Mouse (Mus musculus) MEL (cell line): ENCODE data around the gene Stk39. TPM values are rescaled to one million over a fixed set of nuclear protein-coding genes. Genes with fewer than 3 reads are reported as not detected.

Source experiments
- DNase-seq: peaks from one replicate; pipeline ENCODE4 v3.0.0; 2011; ENCODE audit warnings: low read depth, low spot score
- H3K27ac ChIP-seq: 2 replicates; pipeline ENCODE4 v1.5.1; 2012; ENCODE audit warnings: low read depth, mild to moderate bottlenecking, control low read depth, low read length, moderate library complexity; ENCODE audit not compliant: control insufficient read depth
- H3K27me3 ChIP-seq, 2 experiments: fragments of 150-350 bp in 1 of 2; sonication (generic) in 1 of 2; 2 replicates each; pipeline ENCODE4 v1.6.1; 2012; ENCODE audit warnings: low read length in 2 of 2, mild to moderate bottlenecking in 2 of 2, improper control_type of control experiment in 1 of 2, moderate library complexity in 1 of 2; ENCODE audit not compliant: insufficient read depth in 2 of 2, control insufficient read depth in 1 of 2
- H3K36me3 ChIP-seq, 2 experiments: 2 replicates each; pipeline ENCODE4 v1.6.1; 2012 to 2014; ENCODE audit warnings: low read length in 2 of 2, improper control_type of control experiment in 1 of 2, inconsistent platforms in 1 of 2, mild to moderate bottlenecking in 1 of 2; ENCODE audit not compliant: insufficient read depth in 2 of 2, control insufficient read depth in 1 of 2
- H3K4me1 ChIP-seq, 2 experiments: fragments of 150-350 bp in 1 of 2; sonication (generic) in 1 of 2; 2 replicates each; pipeline ENCODE4 v1.6.1; 2012; ENCODE audit warnings: low read length in 2 of 2, improper control_type of control experiment in 1 of 2, mild to moderate bottlenecking in 1 of 2; ENCODE audit not compliant: insufficient read depth in 2 of 2, control insufficient read depth in 1 of 2
- H3K4me3 ChIP-seq, 2 experiments: fragments of 150-350 bp in 1 of 2; sonication (generic) in 1 of 2; 2 replicates each; pipeline ENCODE4 v1.5.1; 2012; ENCODE audit warnings: low read depth in 2 of 2, low read length in 2 of 2, mild to moderate bottlenecking in 2 of 2, moderate library complexity in 2 of 2, control low read depth in 1 of 2, improper control_type of control experiment in 1 of 2; ENCODE audit not compliant: control insufficient read depth in 1 of 2, insufficient read depth in 1 of 2
- H3K79me2 ChIP-seq: 2 replicates; pipeline ENCODE4 v1.6.1; 2012; ENCODE audit warnings: mild to moderate bottlenecking, low read length, moderate library complexity; ENCODE audit not compliant: control insufficient read depth, poor library complexity, insufficient read depth
- H3K9ac ChIP-seq: 2 replicates; pipeline ENCODE4 v1.6.1; 2012; ENCODE audit warnings: low read depth, mild to moderate bottlenecking, control low read depth, low read length, moderate library complexity; ENCODE audit not compliant: control insufficient read depth, poor library complexity, severe bottlenecking
- H3K9me3 ChIP-seq: fragments of 150-350 bp; sonication (generic); replicated peaks from 2 replicates; pipeline ENCODE4 v1.6.1; 2012; ENCODE audit warnings: mild to moderate bottlenecking, low read length, improper control_type of control experiment, moderate library complexity; ENCODE audit not compliant: insufficient read depth
- BHLHE40 ChIP-seq: IDR thresholded peaks from 2 replicates; pipeline ENCODE4 v1.6.1; 2012; ENCODE audit warnings: low read depth, mild to moderate bottlenecking, inconsistent platforms, low read length, improper control_type of control experiment, borderline replicate concordance
- CHD1 ChIP-seq: IDR thresholded peaks from 2 replicates; pipeline ENCODE4 v1.6.1; 2012; ENCODE audit warnings: low read depth, mild to moderate bottlenecking, inconsistent platforms, low read length, improper control_type of control experiment
- CHD2 ChIP-seq: IDR thresholded peaks from 2 replicates; pipeline ENCODE4 v1.6.1; 2011; ENCODE audit warnings: low read length, improper control_type of control experiment
- CTCF ChIP-seq, 3 experiments: IDR thresholded peaks in 2 of 3; conservative IDR thresholded peaks in 1 of 3; 2 replicates each; pipeline ENCODE4 v1.5.1; 2011 to 2012; ENCODE audit warnings: low read length in 3 of 3, low read depth in 2 of 3, mild to moderate bottlenecking in 2 of 3, improper control_type of control experiment in 1 of 3, inconsistent platforms in 1 of 3, mixed read lengths in 1 of 3, moderate library complexity in 1 of 3; ENCODE audit not compliant: control insufficient read depth in 1 of 3, insufficient read depth in 1 of 3, poor library complexity in 1 of 3, severe bottlenecking in 1 of 3
- GABPA ChIP-seq: IDR thresholded peaks from 2 replicates; pipeline ENCODE4 v1.6.1; 2012; ENCODE audit warnings: low read depth, mild to moderate bottlenecking, inconsistent platforms, low read length, improper control_type of control experiment, moderate library complexity
- GATA1 ChIP-seq: IDR thresholded peaks from 2 replicates; pipeline ENCODE4 v1.6.1; 2011; ENCODE audit warnings: low read depth, low read length, improper control_type of control experiment
- HCFC1 ChIP-seq: IDR thresholded peaks from 2 replicates; pipeline ENCODE4 v1.6.1; 2012; ENCODE audit warnings: low read depth, mild to moderate bottlenecking, inconsistent platforms, low read length, improper control_type of control experiment, moderate library complexity
- JUND ChIP-seq: IDR thresholded peaks from 2 replicates; pipeline ENCODE4 v1.6.1; 2011; ENCODE audit warnings: low read depth, mild to moderate bottlenecking, improper control_type of control experiment, low read length
- MAFK ChIP-seq: IDR thresholded peaks from 2 replicates; pipeline ENCODE4 v1.6.1; 2011; ENCODE audit warnings: low read depth, mild to moderate bottlenecking, low read length, improper control_type of control experiment, borderline replicate concordance
- MAX ChIP-seq: IDR thresholded peaks from 2 replicates; pipeline ENCODE4 v1.6.1; 2011; ENCODE audit warnings: low read length, improper control_type of control experiment
- MAZ ChIP-seq: IDR thresholded peaks from 2 replicates; pipeline ENCODE4 v1.6.1; 2012; ENCODE audit warnings: low read depth, mild to moderate bottlenecking, inconsistent platforms, low read length, improper control_type of control experiment
- MYB ChIP-seq: IDR thresholded peaks from 2 replicates; pipeline ENCODE4 v1.6.1; 2011; ENCODE audit warnings: mild to moderate bottlenecking, low read depth, low read length, improper control_type of control experiment
- MYC ChIP-seq: IDR thresholded peaks from 2 replicates; pipeline ENCODE4 v1.6.1; 2011; ENCODE audit warnings: low read depth, mild to moderate bottlenecking, low read length, improper control_type of control experiment, moderate library complexity
- POLR2A ChIP-seq, 2 experiments: IDR thresholded peaks; 2 replicates each; pipeline ENCODE4 v1.6.1; 2011 to 2012; ENCODE audit warnings: low read length in 2 of 2, mild to moderate bottlenecking in 2 of 2, control low read depth in 1 of 2, improper control_type of control experiment in 1 of 2, low read depth in 1 of 2, moderate library complexity in 1 of 2; ENCODE audit not compliant: control insufficient read depth in 1 of 2, insufficient read depth in 1 of 2, poor library complexity in 1 of 2
- POLR2AphosphoS2 ChIP-seq: IDR thresholded peaks from 2 replicates; pipeline ENCODE4 v1.6.1; 2011; ENCODE audit warnings: low read length, improper control_type of control experiment
- RAD21 ChIP-seq: IDR thresholded peaks from 2 replicates; pipeline ENCODE4 v1.6.1; 2011; ENCODE audit warnings: mild to moderate bottlenecking, low read depth, low read length, improper control_type of control experiment
- RCOR1 ChIP-seq: IDR thresholded peaks from 2 replicates; pipeline ENCODE4 v1.6.1; 2012; ENCODE audit warnings: low read depth, mild to moderate bottlenecking, inconsistent platforms, low read length, improper control_type of control experiment
- TBP ChIP-seq: IDR thresholded peaks from 2 replicates; pipeline ENCODE4 v1.8.0; 2011; ENCODE audit warnings: low read depth, low read length, improper control_type of control experiment
- UBTF ChIP-seq: IDR thresholded peaks from 2 replicates; pipeline ENCODE4 v1.6.1; 2012; ENCODE audit warnings: low read depth, mild to moderate bottlenecking, inconsistent platforms, low read length, improper control_type of control experiment, moderate library complexity, borderline replicate concordance; ENCODE audit not compliant: insufficient read depth
- ZC3H11A ChIP-seq: IDR thresholded peaks from 2 replicates; pipeline ENCODE4 v1.6.1; 2012; ENCODE audit warnings: low read depth, mild to moderate bottlenecking, inconsistent platforms, low read length, improper control_type of control experiment
- ZMIZ1 ChIP-seq: IDR thresholded peaks from 2 replicates; pipeline ENCODE4 v1.6.1; 2012; ENCODE audit warnings: low read depth, mild to moderate bottlenecking, inconsistent platforms, low read length, improper control_type of control experiment, moderate library complexity
- ZNF384 ChIP-seq: IDR thresholded peaks from 2 replicates; pipeline ENCODE4 v1.6.1; 2012; ENCODE audit warnings: low read depth, mild to moderate bottlenecking, inconsistent platforms, low read length, improper control_type of control experiment
- polyA plus RNA-seq, 2 experiments: library from polyadenylated mRNA; stranded (reverse) in 1 of 2; unstranded in 1 of 2; fragments of >175 nt in 1 of 2; fragments of >200 nt in 1 of 2; gene quantifications; 2 replicates each; pipeline versions ENCODE4 v1.2.1 to v1.2.4; 2012; ENCODE audit warnings: low replicate concordance in 2 of 2, low read depth in 1 of 2; ENCODE audit not compliant: insufficient read length in 2 of 2, insufficient read depth in 1 of 2, missing spikeins in 1 of 2
- total RNA-seq: library from RNA; depleted of rRNA; stranded (reverse); fragments of 300-350 nt; gene quantifications from 2 replicates; pipeline ENCODE4 v1.2.3, GENCODE M21; 2012

The Stk39 gene
- total and polyA plus RNA-seq, 3 experiments = not detected

DNA sequence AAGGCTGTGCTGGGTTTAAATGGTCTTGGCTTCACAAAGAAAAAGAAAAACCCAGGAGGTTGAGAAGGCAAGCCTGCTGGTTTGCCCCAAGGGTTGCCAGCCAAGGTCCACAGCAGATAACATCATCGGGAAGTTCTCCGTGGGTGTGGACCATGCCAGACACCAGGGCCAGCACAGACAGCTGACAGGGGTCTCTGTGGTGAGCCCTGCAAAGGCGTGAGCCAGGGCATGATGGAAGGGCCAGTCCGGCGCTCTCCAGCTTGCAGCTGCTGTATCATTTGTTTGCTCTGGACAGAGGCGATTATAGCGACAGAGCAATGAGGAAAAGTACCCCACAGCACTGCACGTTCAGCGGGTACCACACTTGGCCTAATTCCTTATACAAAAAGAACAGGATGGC is 126.8 kb downstream of the Stk39 start:
- no peaks in the 10 kb centered on the region for H3K27me3 ChIP-seq
- TF ChIP-seq MYC (no peak), RCOR1 (no peak)
- H3K4me3 ChIP-seq = no peak overlapping the region
- no peak overlapping the region for H3K9ac ChIP-seq
- H3K79me2 ChIP-seq = no peaks in the 10 kb centered on the region
- no peaks in the 10 kb centered on the region for H3K9me3 ChIP-seq
- H3K27ac ChIP-seq = no peak overlapping the region
- no peak for DNase-seq
- H3K4me1 ChIP-seq = no peaks in the 10 kb centered on the region
- no peaks in the 10 kb centered on the region for H3K36me3 ChIP-seq

- no peak for DNase-seq
- no peaks in the 10 kb centered on the region for H3K27me3 ChIP-seq
- TF ChIP-seq MAFK = no peak
- TF ChIP-seq UBTF = no peak
- no peak for TF ChIP-seq POLR2AphosphoS2
- TF ChIP-seq MYB = no peak
- H3K79me2 ChIP-seq = no peaks in the 10 kb centered on the region
- H3K4me1 ChIP-seq = no peaks in the 10 kb centered on the region
- no peak overlapping the region for H3K27ac ChIP-seq
- no peaks in the 10 kb centered on the region for H3K36me3 ChIP-seq
- H3K9me3 ChIP-seq = no peaks in the 10 kb centered on the region
- H3K4me3 ChIP-seq = no peak overlapping the region
- H3K9ac ChIP-seq = no peak overlapping the region
These were observed 128.3 kb downstream of the Stk39 start for GRCm38 (mm10) chr2:68343751-68344150.

DNA sequence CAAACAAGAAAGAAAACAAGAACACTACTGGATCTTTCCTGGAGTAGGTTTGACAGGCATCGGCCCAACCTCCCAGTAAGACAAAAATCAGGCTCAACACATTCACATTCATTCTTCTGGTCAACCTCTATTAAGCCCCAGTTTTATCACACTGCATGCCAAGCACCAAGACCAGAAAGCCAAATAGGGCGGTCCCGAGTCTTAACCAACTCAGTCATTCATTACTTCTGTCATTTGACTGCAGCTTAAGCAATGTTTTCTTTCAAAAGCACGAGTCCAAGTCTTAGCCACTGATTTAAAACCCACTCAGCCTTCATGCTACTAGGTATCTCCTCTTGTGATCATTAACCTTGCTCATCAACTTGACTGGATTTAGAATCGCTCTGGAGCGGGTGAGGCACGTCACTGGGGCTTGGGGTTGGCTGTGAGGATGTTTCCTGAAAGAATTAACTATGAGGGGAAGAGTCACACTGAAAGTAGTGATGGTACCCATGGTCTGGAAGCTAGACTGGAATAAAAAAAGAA is 129.9 kb downstream of the Stk39 start:
- no peaks in the 10 kb centered on the region for H3K9me3 ChIP-seq
- DNase-seq = no peak

More for the DNA sequence above, 129.9 kb downstream of the Stk39 start:
- no peaks in the 10 kb centered on the region for H3K27me3 ChIP-seq
- TF ChIP-seq BHLHE40 = no peak
- TF ChIP-seq HCFC1 = no peak
- no peak for TF ChIP-seq ZNF384
- no peak for TF ChIP-seq MAX
- TF ChIP-seq ZC3H11A = no peak
- no peak for TF ChIP-seq MAFK
- no peak for TF ChIP-seq MAZ
- no peak for TF ChIP-seq POLR2A (IDR thresholded peaks at IDR 0.05; ENCODE audit: control insufficient read depth in 1 of 2, insufficient read depth in 1 of 2, low read depth in 1 of 2, low read length in 2 of 2, poor library complexity in 1 of 2)
- TF ChIP-seq MYB = no peak
- no peak for TF ChIP-seq TBP
- no peak for TF ChIP-seq ZMIZ1
- TF ChIP-seq CHD1 = no peak
- no peak for TF ChIP-seq CHD2
- TF ChIP-seq GATA1 = no peak
- no peak for TF ChIP-seq JUND
- no peak for TF ChIP-seq GABPA
- no peak for TF ChIP-seq RAD21
- no peak for TF ChIP-seq CTCF (IDR thresholded peaks at IDR 0.05 in 2 of 3, conservative IDR thresholded peaks at IDR 0.05 in 1 of 3; ENCODE audit: control insufficient read depth in 1 of 3, insufficient read depth in 1 of 3, low read depth in 2 of 3, low read length in 3 of 3, poor library complexity in 1 of 3, severe bottlenecking in 1 of 3)
- H3K4me1 ChIP-seq = no peaks in the 10 kb centered on the region
- no peak overlapping the region for H3K9ac ChIP-seq
- no peaks in the 10 kb centered on the region for H3K79me2 ChIP-seq
- H3K27ac ChIP-seq = no peak overlapping the region
- H3K4me3 ChIP-seq = no peak overlapping the region
- no peaks in the 10 kb centered on the region for H3K36me3 ChIP-seq
